Mouse (Mus musculus) liver, adult 2 months (tissue): ENCODE data around the gene Ugt1a10. TPM values are rescaled to one million over a fixed set of nuclear protein-coding genes. Genes with fewer than 3 reads are reported as not detected.

Experiments
- DNase-seq: peaks from one replicate; pipeline ENCODE4 v3.0.0-alpha.2; 2011; ENCODE audit warnings: low read depth, low spot score; ENCODE audit errors: extremely low read depth
- H3K27ac ChIP-seq: fragments of 200-500 bp; replicated peaks from 2 replicates; pipeline ENCODE4 v1.5.1; 2012; ENCODE audit warnings: low read depth, mild to moderate bottlenecking, control low read depth, inconsistent platforms, low read length; ENCODE audit not compliant: insufficient read depth
- H3K27me3 ChIP-seq: fragments of 200-500 bp; 2 replicates; pipeline ENCODE4 v1.6.1; 2012; ENCODE audit warnings: mild to moderate bottlenecking, moderate library complexity, low read length, inconsistent platforms; ENCODE audit not compliant: control insufficient read depth, insufficient read depth
- H3K36me3 ChIP-seq: fragments of 200-500 bp; 2 replicates; pipeline ENCODE4 v1.6.1; 2012; ENCODE audit warnings: low read length, inconsistent platforms; ENCODE audit not compliant: control insufficient read depth, insufficient read depth
- H3K4me1 ChIP-seq: fragments of 200-500 bp; 2 replicates; pipeline ENCODE4 v1.6.1; 2011; ENCODE audit warnings: low read length; ENCODE audit not compliant: control insufficient read depth, insufficient read depth
- H3K4me3 ChIP-seq: fragments of 200-500 bp; 2 replicates; pipeline ENCODE4 v1.5.1; 2011; ENCODE audit warnings: low read depth, mild to moderate bottlenecking, control low read depth, low read length, moderate library complexity; ENCODE audit not compliant: insufficient read depth
- H3K79me2 ChIP-seq: fragments of 200-500 bp; 2 replicates; pipeline ENCODE4 v1.6.1; 2012; ENCODE audit warnings: inconsistent platforms, mild to moderate bottlenecking, low read length, moderate library complexity; ENCODE audit not compliant: control insufficient read depth, insufficient read depth
- H3K9ac ChIP-seq: fragments of 200-500 bp; 2 replicates; pipeline ENCODE4 v1.6.1; 2012; ENCODE audit warnings: low read depth, mild to moderate bottlenecking, control low read depth, inconsistent platforms, low read length
- CTCF ChIP-seq: fragments of 200-500 bp; IDR thresholded peaks from 2 replicates; pipeline ENCODE4 v1.5.1; 2011; ENCODE audit warnings: low read depth, low read length, control low read depth
- POLR2A ChIP-seq: fragments of 200-500 bp; IDR thresholded peaks from 2 replicates; pipeline ENCODE4 v1.6.1; 2011; ENCODE audit warnings: low read length, control low read depth; ENCODE audit not compliant: insufficient read depth; ENCODE audit errors: extremely low read depth
- WGBS: fragments of 180-500 bp; shearing (Covaris S2); methylation state at CpG from one replicate; pipeline ENCODE4 v1.1.7; 2018; 5-methylcytosine and 5-hydroxymethylcytosine counted together
- polyA plus RNA-seq: library from polyadenylated mRNA; depleted of rRNA; stranded (reverse); fragments of >200 nt; gene quantifications from 2 replicates; pipeline ENCODE4 v1.2.3, GENCODE M21; 2012; rRNA removed
- total RNA-seq: library from RNA; depleted of rRNA; stranded (reverse); fragments of >200 nt; gene quantifications from 2 replicates; pipeline ENCODE4 v1.2.3, GENCODE M21; 2014; rRNA removed

The Ugt1a10 gene
- total RNA-seq (6.4 and 6.9 TPM in 2 replicates), polyA plus RNA-seq (1.2 and 2.8 TPM in 2 replicates)

DNA sequence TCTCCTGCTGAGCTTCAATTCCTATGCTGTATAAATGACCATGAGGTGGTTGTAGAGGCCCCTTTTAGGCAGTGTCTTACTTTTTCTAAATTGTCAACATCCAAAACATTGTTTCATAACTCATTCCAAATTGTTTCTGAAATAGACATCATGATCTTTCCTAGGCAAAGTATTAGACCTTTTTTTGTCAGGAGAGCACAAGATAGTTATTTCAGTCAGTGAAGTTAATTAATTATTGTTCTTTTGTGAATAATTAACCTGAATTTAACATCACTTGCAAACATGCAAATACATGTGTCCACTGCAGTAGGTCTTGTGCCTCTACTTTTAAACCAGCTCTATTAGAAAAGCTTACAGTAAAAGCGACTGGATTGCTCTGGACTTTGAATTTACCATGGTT lies at the start of gene Ugt1a10:
Ugt1a10 (plus strand) TSS at position 301 of the 400 bp plus-strand sequence.
- Histone ChIP-seq H3K36me3 (no peaks in the 10 kb centered on the region), H3K79me2 (no peaks in the 10 kb centered on the region; the same call in 1 of the 2 replicates), H3K27me3 (no peaks in the 10 kb centered on the region), H3K4me3 (no peak within 1 kb of the TSS), H3K4me1 (peaks cover 9% of the 10 kb centered on the region), H3K27ac (no peak within 1 kb of the TSS), H3K9ac (no peak within 1 kb of the TSS)
- TF ChIP-seq POLR2A (no peak), CTCF (no peak)
- 38% methylated on average over 1 of the region's 1 CpGs for WGBS
- no peak for DNase-seq

DNA sequence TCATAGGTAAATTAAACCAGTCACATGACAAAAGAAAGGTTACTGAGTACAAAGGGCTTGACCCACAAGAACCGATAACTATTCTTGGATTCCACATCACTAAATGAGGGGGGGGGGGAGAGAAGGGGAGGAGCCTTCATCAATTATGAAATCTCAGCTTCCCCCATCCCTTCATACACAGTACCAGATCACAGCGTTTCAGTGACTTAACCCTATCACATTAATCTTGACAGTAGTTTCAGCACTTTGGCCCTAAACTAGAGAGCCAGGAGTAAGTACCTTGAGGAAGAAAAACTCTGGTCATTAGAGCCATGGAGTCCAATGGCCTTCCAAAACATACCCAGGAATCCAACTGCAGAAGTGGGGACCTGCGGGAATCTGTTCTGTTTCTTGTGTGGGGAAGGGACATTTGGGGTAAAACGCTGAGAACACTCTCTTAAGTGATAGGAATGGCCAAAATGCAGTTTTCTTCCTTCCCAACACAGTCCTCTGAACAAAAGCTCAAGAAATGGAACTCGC lies 47.4 kb upstream of the Ugt1a10 start:
- Histone ChIP-seq H3K27ac (peak overlapping the region; percentile 96), H3K27me3 (no peaks in the 10 kb centered on the region), H3K79me2 (peaks cover 5% of the 10 kb centered on the region; the same call in 1 of the 2 replicates), H3K9ac (peak overlapping the region; percentile 89), H3K36me3 (peaks cover 19% of the 10 kb centered on the region; the same call in 1 of the 2 replicates), H3K4me3 (peak overlapping the region; percentile 70), H3K4me1 (peaks cover 8% of the 10 kb centered on the region)
- TF ChIP-seq CTCF (no peak), POLR2A (no peak)
- 0% methylated on average over 5 of the region's 5 CpGs for WGBS
- peak; percentile 86 for DNase-seq

GRCm38 (mm10) chr1:88008211-88008697 lies 46.9 kb upstream of the Ugt1a10 start, which contains the start of gene Usp40:
Gene Usp40, minus strand, starts transcription at chr1:88008551.
- Histone ChIP-seq H3K79me2 (peaks cover 5% of the 10 kb centered on the region; the same call in 1 of the 2 replicates), H3K9ac (peak within 1 kb of the TSS; percentile 89), H3K36me3 (peaks cover 13% of the 10 kb centered on the region; the same call in 1 of the 2 replicates), H3K4me3 (peak within 1 kb of the TSS; percentile 70), H3K27ac (peak within 1 kb of the TSS; percentile 96), H3K27me3 (no peaks in the 10 kb centered on the region), H3K4me1 (peaks cover 11% of the 10 kb centered on the region)
- under 1% methylated on average over 45 of the region's 45 CpGs for WGBS
- DNase-seq: peak; percentile 79
- TF ChIP-seq CTCF (no peak), POLR2A (0 out of 2 replicates have a peak, but pooled peaks have one; percentile 49)

GRCm38 (mm10) chr1:88008735-88009134 lies 46.5 kb upstream of the Ugt1a10 start:
- Histone ChIP-seq H3K4me1 (peaks cover 13% of the 10 kb centered on the region), H3K79me2 (peaks cover 5% of the 10 kb centered on the region; the same call in 1 of the 2 replicates), H3K36me3 (peaks cover 12% of the 10 kb centered on the region; the same call in 1 of the 2 replicates), H3K27me3 (no peaks in the 10 kb centered on the region), H3K9ac (no peak overlapping the region), H3K27ac (peak overlapping the region; percentile 33), H3K4me3 (no peak overlapping the region)
- WGBS: 41% methylated on average over 4 of the region's 4 CpGs
- no peak for DNase-seq
- no peak for TF ChIP-seq CTCF

DNA sequence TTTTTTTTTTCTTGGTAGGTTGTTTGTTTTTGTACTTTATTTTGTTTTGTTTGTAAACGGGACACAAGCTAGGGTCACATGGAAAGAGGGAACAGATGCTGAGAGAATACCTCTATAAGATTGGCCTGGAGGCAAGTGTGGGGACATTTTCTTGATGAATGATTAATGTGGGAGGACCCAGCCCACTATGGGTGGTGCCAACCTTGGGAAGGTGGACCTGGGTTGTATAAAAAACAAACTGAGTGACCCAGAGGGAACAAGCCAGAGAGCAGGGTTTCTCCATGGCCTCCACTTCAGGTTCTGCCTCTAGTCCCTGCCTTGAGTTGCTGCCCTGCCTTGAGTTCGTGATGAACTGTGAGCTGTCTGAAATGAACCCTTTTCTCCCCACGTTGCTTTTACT lies 45.7 kb upstream of the Ugt1a10 start:
- Histone ChIP-seq H3K9ac (no peak overlapping the region), H3K36me3 (peaks cover 8% of the 10 kb centered on the region; the same call in 1 of the 2 replicates), H3K27ac (peak overlapping the region; percentile 77), H3K79me2 (peaks cover 5% of the 10 kb centered on the region; the same call in 1 of the 2 replicates), H3K4me1 (peaks cover 13% of the 10 kb centered on the region), H3K4me3 (no peak overlapping the region), H3K27me3 (no peaks in the 10 kb centered on the region)
- TF ChIP-seq CTCF: no peak
- no peak for TF ChIP-seq POLR2A
- peak; percentile 85 for DNase-seq
- WGBS: 38% methylated on average over 3 of the region's 3 CpGs

DNA sequence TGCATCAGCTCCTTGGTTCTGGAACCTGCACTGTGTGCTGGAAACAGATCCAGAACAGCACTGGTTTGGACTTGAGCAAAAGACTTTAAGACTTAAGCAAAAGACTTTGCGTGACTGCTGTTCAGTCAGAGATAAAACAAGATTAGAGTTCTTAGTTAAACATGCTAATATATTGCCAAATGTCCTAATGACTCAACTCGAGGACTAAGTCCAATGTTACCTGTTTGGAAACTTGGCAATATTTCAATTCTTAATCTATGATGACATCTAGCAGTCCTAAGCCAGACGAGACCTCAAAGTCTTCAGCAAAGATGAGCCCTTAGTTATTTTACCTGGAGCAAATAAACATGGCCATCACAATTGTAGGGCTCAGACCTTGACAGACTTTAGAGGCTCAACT lies 41.5 kb upstream of the Ugt1a10 start:
- peak; percentile 98 for DNase-seq
- TF ChIP-seq POLR2A (no peak), CTCF (no peak)
- Histone ChIP-seq H3K27ac (peak overlapping the region; percentile 92), H3K9ac (peak overlapping the region; percentile 70; the same call in 1 of the 2 replicates), H3K4me3 (no peak overlapping the region), H3K4me1 (peaks cover 16% of the 10 kb centered on the region), H3K36me3 (no peaks in the 10 kb centered on the region), H3K27me3 (no peaks in the 10 kb centered on the region), H3K79me2 (no peaks in the 10 kb centered on the region)
- 18% methylated on average over 3 of the region's 3 CpGs for WGBS
